Mouse (Mus musculus): Measurements from ENCODE around the gene Gm48552. TPM values are rescaled to one million over a fixed set of nuclear protein-coding genes. Genes with fewer than 3 reads are reported as not detected.

Gene Gm48552
- polyA plus RNA-seq (2014; fragmentation: Nextera tagmentation; extraction: Ambion mirVana): 1.3 and 1.4 TPM in 2 replicates

DNA sequence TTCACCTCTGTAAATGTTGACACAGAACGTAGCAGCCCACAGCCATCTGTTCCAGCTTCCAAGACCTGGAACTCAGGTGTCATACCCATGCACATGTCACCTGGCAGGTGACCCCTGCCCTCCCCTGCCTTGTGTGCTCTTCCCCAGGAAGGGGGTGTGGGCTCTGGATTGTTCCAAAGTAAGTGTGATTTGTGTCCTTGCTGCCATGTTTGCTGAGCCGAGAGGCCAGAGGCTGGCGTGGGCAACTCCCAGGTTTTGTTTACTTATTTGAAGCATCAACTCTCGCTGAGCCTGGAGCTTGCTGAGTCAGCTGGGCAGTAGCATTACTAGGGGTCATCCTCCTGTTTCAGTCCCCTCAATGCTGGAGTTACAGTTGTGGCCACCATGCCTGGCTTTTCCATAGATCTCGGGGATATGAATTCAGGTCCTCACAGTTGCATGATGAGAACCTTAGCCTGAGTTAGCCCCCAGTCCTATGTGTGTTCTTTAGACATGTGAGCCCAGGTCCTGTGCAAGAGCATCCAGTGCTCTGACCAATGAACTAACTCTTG is at the start of gene Gm48552:
TSS of gene Gm48552 (plus strand) at position 501 of the 551 bp plus-strand sequence.
- no peak within 1 kb of the TSS for H3K9ac ChIP-seq
- H3K27ac ChIP-seq (ENCODE audit: low read depth): no peak within 1 kb of the TSS; the same call in none of the 2 replicates
- H3K4me2 ChIP-seq: no peak within 1 kb of the TSS
- WGBS: 52% methylated on average over 5 of the region's 5 CpGs
- H3K4me3 ChIP-seq (ENCODE audit: low read depth, low read length): no peak within 1 kb of the TSS
- H3K36me3 ChIP-seq (ENCODE audit: insufficient read depth): peaks cover 35% of the 10 kb centered on the region
- ATAC-seq (ENCODE audit: insufficient read depth) (no peak), DNase-seq (no peak)
- no peaks in the 10 kb centered on the region; the same call in none of the 2 replicates for H3K4me1 ChIP-seq (ENCODE audit: insufficient read depth)
- TF ChIP-seq CTCF (IDR thresholded peaks at IDR 0.05; ENCODE audit: low read depth): no peak
- no peaks in the 10 kb centered on the region for H3K27me3 ChIP-seq (ENCODE audit: insufficient read depth, low read length)
- no peaks in the 10 kb centered on the region for H3K9me3 ChIP-seq (ENCODE audit: low read depth, low read length)

DNA sequence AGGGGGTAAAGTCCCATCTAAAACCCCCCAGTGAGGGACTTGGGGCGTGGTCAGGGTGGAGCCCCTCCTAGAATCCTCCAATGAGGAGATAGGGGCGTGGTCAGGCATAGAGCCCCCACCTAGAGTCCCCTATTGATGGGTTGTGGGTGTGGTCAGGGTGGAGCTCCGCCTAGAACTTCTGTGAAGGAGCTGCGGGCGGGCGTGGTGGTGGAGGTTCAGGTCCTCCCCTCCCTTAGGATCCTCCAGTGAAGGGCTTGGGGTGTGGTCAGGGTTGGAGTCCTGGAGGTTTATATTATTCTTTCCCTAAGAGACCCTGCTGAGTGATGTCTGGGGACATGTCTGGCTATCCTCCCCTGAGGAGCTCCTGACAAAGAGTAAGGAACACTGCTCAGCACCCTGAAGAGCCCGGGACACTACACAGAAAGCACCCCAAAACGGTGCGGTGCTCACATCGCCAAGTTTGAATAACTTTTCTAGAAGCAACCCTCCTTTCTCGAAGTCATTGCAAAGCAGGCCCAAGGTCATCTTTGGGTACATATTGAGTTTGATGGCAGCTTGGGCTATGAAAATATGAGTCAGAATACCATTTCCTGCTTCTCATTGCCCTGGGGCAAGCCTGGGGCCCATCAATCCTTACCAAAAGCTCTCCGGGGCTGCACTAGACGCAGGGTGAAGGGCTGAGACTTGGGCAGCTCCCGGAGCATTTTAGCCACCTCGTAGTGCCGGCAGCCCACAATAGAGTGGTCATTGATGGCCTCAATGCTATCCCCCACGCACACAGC is 48.1 kb upstream of the Gm48552 start:
- no peaks in the 10 kb centered on the region for H3K4me1 ChIP-seq (ENCODE audit: insufficient read depth)
- no peak overlapping the region for H3K27ac ChIP-seq (ENCODE audit: low read depth)
- 0 out of 2 replicates have a peak, but pooled peaks cover 6% of the 10 kb centered on the region for H3K36me3 ChIP-seq (ENCODE audit: insufficient read depth)
- DNase-seq (no peak), ATAC-seq (ENCODE audit: insufficient read depth) (no peak)
- H3K27me3 ChIP-seq (ENCODE audit: insufficient read depth, low read length): peaks cover 33% of the 10 kb centered on the region
- H3K4me3 ChIP-seq (ENCODE audit: low read depth, low read length): no peak overlapping the region
- TF ChIP-seq CTCF (IDR thresholded peaks at IDR 0.05; ENCODE audit: low read depth): no peak
- WGBS: 37% methylated on average over 17 of the region's 17 CpGs
- H3K9ac ChIP-seq: no peak overlapping the region
- no peaks in the 10 kb centered on the region for H3K9me3 ChIP-seq (ENCODE audit: low read depth, low read length)
- H3K4me2 ChIP-seq: no peak overlapping the region

DNA sequence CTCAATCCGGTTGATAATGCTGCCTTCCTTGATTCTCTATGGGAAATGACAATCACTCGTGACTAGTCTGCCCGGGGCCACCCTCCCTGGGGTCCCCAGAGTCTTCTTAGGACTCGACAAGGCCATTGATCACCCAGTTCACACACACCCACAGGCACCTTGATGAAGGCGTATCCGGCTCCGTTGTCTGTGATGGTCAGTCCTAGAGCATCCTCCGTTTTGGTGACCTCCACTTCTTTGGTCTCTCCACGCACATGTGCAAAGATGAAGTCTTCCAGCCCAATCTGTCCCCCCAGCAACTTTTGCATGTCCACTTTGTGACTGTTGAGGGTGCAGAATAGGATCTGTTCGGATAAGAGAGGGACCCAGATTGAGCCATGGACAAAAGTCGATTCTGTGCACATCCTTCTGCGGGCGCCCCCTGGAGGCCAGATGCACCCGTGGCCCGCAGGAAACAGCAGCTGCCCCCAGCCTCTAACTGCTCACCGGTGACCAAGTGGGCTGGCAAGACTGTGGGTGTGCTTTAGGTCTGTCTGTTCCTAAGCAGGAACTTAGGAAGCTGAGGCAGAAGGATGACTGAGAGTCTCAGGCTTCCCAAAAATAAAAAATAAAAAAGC is 47.4 kb upstream of the Gm48552 start:
- Histone ChIP-seq H3K4me2 (no peak overlapping the region), H3K4me3 (ENCODE audit: low read depth, low read length) (no peak overlapping the region), H3K27ac (ENCODE audit: low read depth) (no peak overlapping the region), H3K9me3 (ENCODE audit: low read depth, low read length) (no peaks in the 10 kb centered on the region), H3K36me3 (ENCODE audit: insufficient read depth) (peaks cover 10% of the 10 kb centered on the region; the same call in 1 of the 2 replicates), H3K27me3 (ENCODE audit: insufficient read depth, low read length) (peaks cover 33% of the 10 kb centered on the region), H3K4me1 (ENCODE audit: insufficient read depth) (no peaks in the 10 kb centered on the region), H3K9ac (no peak overlapping the region)
- TF ChIP-seq CTCF (IDR thresholded peaks at IDR 0.05; ENCODE audit: low read depth): peak; percentile 88
- DNase-seq: peak; percentile 83
- no peak; the same call in 1 of the 2 replicates for ATAC-seq (ENCODE audit: insufficient read depth)
- WGBS: 34% methylated on average over 16 of the region's 16 CpGs

DNA sequence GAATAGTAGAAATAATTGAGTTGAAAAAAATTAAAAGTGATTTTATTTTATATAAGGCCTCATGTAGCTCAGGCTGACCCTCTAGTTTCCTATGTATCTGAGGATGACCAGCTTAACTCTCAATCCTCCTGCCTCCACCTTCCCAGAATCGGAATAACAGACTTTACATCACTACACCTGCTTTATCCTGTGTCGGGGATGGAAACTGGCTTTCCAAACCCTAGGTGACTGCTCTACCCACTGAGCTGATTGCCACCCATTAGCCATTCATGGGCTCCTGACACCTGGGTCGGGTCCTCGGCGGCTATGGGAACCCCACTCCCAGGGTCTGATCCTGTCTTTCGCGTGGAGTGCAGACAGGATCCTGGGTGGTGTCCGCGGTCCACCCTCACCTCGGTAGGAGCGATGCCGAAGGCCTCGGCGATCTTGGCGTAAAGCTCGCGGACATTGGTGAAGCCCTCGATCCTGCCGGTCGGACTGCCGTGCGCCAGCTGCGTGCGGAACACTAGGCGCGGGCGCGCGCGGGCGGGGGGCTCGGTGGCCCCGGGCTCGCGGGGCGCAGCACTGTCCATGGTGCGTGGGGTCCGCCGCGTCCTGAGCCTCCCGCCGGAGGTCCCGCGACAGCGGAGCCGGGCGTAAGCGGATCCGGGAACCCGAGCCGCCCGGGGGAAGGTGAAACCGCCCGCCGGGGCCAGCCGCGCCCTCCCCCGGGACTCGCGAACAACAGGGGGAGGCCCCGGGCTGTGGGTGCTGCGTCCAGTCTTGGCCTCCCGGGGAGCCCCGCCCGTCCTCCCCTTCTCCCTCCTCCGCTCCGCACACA is 45.9 kb upstream of the Gm48552 start, which contains the start of gene Gipc3:
TSS of gene Gipc3 (minus strand) at position 581 of the 820 bp plus-strand sequence.
- ATAC-seq (ENCODE audit: insufficient read depth) (no peak), DNase-seq (no peak)
- Histone ChIP-seq H3K27ac (ENCODE audit: low read depth) (no peak within 1 kb of the TSS), H3K36me3 (ENCODE audit: insufficient read depth) (peaks cover 14% of the 10 kb centered on the region), H3K4me2 (peak within 1 kb of the TSS; percentile 78), H3K4me1 (ENCODE audit: insufficient read depth) (peaks cover 4% of the 10 kb centered on the region; the same call in 1 of the 2 replicates), H3K9ac (peak within 1 kb of the TSS; percentile 58), H3K9me3 (ENCODE audit: low read depth, low read length) (no peaks in the 10 kb centered on the region), H3K4me3 (ENCODE audit: low read depth, low read length) (peak within 1 kb of the TSS; percentile 50), H3K27me3 (ENCODE audit: insufficient read depth, low read length) (peaks cover 33% of the 10 kb centered on the region)
- TF ChIP-seq CTCF (IDR thresholded peaks at IDR 0.05; ENCODE audit: low read depth): no peak
- WGBS: 4% methylated on average over 59 of the region's 67 CpGs

DNA sequence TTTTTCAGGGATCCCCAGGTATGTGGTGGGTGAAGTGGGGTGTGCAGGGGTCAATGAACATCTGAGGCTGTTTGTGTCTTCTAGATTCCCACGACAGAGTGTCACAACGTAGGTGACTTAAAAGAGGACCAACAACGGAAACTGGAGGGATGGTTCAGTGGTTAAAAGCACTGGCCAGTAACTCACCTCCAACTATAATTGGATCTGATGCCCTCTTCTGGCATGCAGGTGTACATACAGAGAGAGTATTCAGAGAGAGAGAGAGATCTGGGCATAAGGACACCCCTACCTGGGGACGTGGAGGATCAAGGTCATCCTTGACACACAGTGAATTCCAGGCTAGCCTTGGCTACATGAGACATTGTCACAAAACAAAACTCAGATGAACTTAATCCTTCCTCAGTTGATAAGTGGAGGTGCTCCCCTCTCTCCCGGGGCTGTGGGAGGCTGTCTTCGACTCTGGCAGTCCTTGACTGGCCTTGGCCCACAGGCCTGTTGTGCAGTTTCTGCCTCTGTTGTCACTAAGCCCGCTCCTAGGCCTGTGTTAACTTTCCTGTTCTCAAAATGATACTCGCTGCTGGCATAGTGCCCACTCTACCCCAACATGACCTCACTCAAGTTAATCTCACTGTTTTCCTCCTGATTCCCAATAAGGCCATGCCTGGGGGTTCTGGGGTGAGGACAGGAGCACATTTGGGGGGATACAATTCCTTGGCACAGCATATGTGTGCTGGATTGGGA is 44.2 kb upstream of the Gm48552 start:
- H3K9ac ChIP-seq: no peak overlapping the region
- H3K4me2 ChIP-seq: no peak overlapping the region
- no peak overlapping the region for H3K4me3 ChIP-seq (ENCODE audit: low read depth, low read length)
- peaks cover 13% of the 10 kb centered on the region for H3K4me1 ChIP-seq (ENCODE audit: insufficient read depth)
- peak; percentile 45 for TF ChIP-seq CTCF (IDR thresholded peaks at IDR 0.05; ENCODE audit: low read depth)
- H3K27me3 ChIP-seq (ENCODE audit: insufficient read depth, low read length): peaks cover 33% of the 10 kb centered on the region
- ATAC-seq (ENCODE audit: insufficient read depth) (no peak), DNase-seq (peak; percentile 46)
- H3K9me3 ChIP-seq (ENCODE audit: low read depth, low read length): no peaks in the 10 kb centered on the region
- H3K36me3 ChIP-seq (ENCODE audit: insufficient read depth): peaks cover 24% of the 10 kb centered on the region
- H3K27ac ChIP-seq (ENCODE audit: low read depth): no peak overlapping the region
- 41% methylated on average over 8 of the region's 8 CpGs for WGBS

DNA sequence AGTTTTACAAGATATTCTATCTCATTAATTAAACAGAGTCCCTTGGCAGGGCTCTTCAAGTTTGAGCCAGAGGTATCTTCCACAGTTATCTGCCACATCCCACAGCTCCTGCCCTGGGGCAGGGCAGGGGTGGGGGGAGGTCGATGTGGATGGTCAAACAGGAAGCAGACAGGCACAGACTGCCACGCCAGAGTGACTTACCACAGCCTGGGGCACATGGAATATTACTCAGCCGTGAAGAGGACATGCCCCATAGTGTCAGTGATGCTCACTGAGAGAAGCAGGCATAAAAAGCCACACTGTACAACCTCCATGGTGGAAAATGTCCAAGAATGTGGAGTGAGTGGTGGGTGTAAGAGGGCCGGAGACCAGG is 43.7 kb upstream of the Gm48552 start:
- H3K9me3 ChIP-seq (ENCODE audit: low read depth, low read length): no peaks in the 10 kb centered on the region
- H3K9ac ChIP-seq: no peak overlapping the region
- ATAC-seq (ENCODE audit: insufficient read depth) (no peak), DNase-seq (no peak)
- H3K27me3 ChIP-seq (ENCODE audit: insufficient read depth, low read length): peaks cover 33% of the 10 kb centered on the region
- no peak overlapping the region for H3K27ac ChIP-seq (ENCODE audit: low read depth)
- H3K4me2 ChIP-seq: no peak overlapping the region
- peaks cover 14% of the 10 kb centered on the region for H3K4me1 ChIP-seq (ENCODE audit: insufficient read depth)
- no peak overlapping the region for H3K4me3 ChIP-seq (ENCODE audit: low read depth, low read length)
- no peak for TF ChIP-seq CTCF (IDR thresholded peaks at IDR 0.05; ENCODE audit: low read depth)
- 83% methylated on average over 4 of the region's 4 CpGs for WGBS
- H3K36me3 ChIP-seq (ENCODE audit: insufficient read depth): peaks cover 24% of the 10 kb centered on the region
